Mouse (Mus musculus): Measurements from ENCODE around the gene Il23r. TPM values are rescaled to one million over a fixed set of nuclear protein-coding genes. Genes with fewer than 3 reads are reported as not detected.

Il23r gene
- not detected in 2 replicates for polyA plus RNA-seq (2014; fragmentation: Nextera tagmentation; extraction: Ambion mirVana)

DNA sequence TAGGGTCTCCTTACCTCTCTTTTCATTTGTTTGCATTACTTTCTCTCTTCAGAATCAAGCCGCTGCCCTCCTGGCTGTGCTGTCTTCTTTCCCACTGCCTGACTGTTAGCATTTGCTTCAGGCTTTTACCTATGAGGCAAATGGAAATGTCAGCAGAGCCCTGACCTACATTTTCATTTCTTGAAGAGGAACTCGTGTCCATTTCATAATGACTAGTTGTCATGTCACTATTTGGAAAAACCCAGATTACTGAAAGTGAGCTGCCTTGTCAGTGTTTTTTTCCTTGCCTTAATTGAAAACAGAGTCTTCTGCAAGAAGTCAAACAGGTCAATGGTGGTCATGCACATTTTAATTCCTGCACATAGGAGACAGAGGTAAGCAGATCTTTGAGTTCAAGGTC is at the start of gene Il23r:
Gene Il23r (minus strand): TSS at position 101 of the 400 bp plus-strand sequence.
- no peak for ATAC-seq (replicated peaks; ENCODE audit: insufficient number of reproducible peaks, low FRiP score, low TSS enrichment, low read depth)
- H3K9me3 ChIP-seq (replicated peaks; ENCODE audit: control insufficient read depth, low read length) = no peaks in the 10 kb centered on the region
- H3K36me3 ChIP-seq (replicated peaks; ENCODE audit: control insufficient read depth, insufficient read depth, low read depth, low read length) = no peaks in the 10 kb centered on the region

DNA sequence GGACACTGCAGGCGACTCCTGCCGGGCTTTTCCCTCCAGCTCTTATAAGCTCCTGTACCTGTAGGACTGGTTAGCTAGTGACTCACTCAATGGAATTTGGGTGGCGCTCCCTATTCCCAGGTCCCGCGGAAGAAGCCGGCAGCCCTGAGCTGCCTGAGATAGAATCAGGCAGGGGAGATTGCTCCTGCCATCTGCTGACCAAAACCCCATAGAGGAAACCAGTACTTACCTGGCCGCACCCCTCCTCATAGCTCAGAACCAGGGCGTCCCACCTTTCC is 44.1 kb upstream of the Il23r start, which contains the start of gene Tacstd2:
Gene Tacstd2 (minus strand): TSS at position 20 of the 278 bp plus-strand sequence.
- peak within 1 kb of the TSS; percentile 35 for H3K4me3 ChIP-seq (ENCODE audit: low read depth, low read length)
- H3K4me1 ChIP-seq (ENCODE audit: control insufficient read depth, insufficient read depth, low read length) = no peaks in the 10 kb centered on the region
- no peak for ATAC-seq (replicated peaks; ENCODE audit: insufficient number of reproducible peaks, low FRiP score, low TSS enrichment, low read depth)
- H3K36me3 ChIP-seq (replicated peaks; ENCODE audit: control insufficient read depth, insufficient read depth, low read depth, low read length) = no peaks in the 10 kb centered on the region
- WGBS = 2% methylated on average over 8 of the region's 8 CpGs
- peak; percentile 20 for DNase-seq (ENCODE audit: low spot score)
- H3K27me3 ChIP-seq (ENCODE audit: control insufficient read depth, insufficient read depth, low read length) = peaks cover 34% of the 10 kb centered on the region
- peak within 1 kb of the TSS; percentile 9; the same call in 1 of the 2 replicates for H3K9ac ChIP-seq (replicated peaks; ENCODE audit: low read length)
- H3K9me3 ChIP-seq (replicated peaks; ENCODE audit: control insufficient read depth, low read length) = no peaks in the 10 kb centered on the region
- H3K27ac ChIP-seq (replicated peaks; ENCODE audit: low read depth, low read length) = no peak within 1 kb of the TSS
- peak within 1 kb of the TSS; percentile 76 for H3K4me2 ChIP-seq (ENCODE audit: low read depth, low read length)

More for the DNA sequence above, at the start of gene Il23r:
- no peak within 1 kb of the TSS for H3K27ac ChIP-seq (replicated peaks; ENCODE audit: low read depth, low read length)
- no peak within 1 kb of the TSS for H3K4me3 ChIP-seq (ENCODE audit: low read depth, low read length)
- no peak for DNase-seq (ENCODE audit: low spot score)
- no peak within 1 kb of the TSS for H3K4me2 ChIP-seq (ENCODE audit: low read depth, low read length)
- no peak within 1 kb of the TSS for H3K9ac ChIP-seq (replicated peaks; ENCODE audit: low read length)
- no peaks in the 10 kb centered on the region for H3K4me1 ChIP-seq (ENCODE audit: control insufficient read depth, insufficient read depth, low read length)
- no peaks in the 10 kb centered on the region for H3K27me3 ChIP-seq (ENCODE audit: control insufficient read depth, insufficient read depth, low read length)
- 61% methylated on average over 2 of the region's 2 CpGs for WGBS

DNA sequence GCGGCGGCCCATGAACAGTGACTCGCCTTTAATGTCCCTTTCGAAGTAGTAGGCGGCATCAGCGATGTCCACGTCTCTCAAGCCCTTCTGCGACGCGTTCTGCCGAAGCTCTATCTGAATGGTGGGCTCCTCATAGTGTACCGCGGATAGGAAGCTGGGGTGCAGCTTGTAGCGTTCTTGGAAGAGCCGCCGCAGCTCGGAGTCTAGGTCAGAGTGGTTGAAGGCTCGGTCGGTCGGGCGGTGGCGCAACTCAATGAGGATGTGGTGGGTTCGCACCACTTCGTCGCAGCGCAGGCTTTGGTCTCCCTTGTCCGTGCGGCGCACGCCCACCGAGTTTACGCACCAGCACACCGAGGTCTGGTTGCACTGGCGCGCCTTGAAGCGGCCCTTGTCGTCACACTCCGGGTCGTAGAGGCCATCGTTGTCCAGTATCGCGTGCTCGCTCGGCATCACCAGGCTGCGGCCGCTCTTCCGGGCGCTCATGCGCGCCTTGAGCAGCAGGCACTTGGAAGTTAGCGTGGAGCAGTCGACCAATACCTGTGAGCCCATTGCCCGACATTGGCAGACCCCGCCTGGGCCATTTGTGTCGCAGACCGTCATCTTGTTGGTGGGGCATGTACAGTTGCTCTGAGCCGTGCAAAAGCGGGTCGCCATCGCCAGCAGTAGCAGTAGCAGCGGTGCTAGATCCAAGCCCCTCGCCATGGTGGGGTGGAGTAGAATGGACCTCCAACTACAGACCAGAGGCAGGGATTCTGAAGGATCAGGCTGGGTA is 43.5 kb upstream of the Il23r start:
- no peaks in the 10 kb centered on the region for H3K9me3 ChIP-seq (replicated peaks; ENCODE audit: control insufficient read depth, low read length)
- H3K4me1 ChIP-seq (ENCODE audit: control insufficient read depth, insufficient read depth, low read length) = no peaks in the 10 kb centered on the region
- peaks cover 34% of the 10 kb centered on the region for H3K27me3 ChIP-seq (ENCODE audit: control insufficient read depth, insufficient read depth, low read length)
- H3K36me3 ChIP-seq (replicated peaks; ENCODE audit: control insufficient read depth, insufficient read depth, low read depth, low read length) = no peaks in the 10 kb centered on the region
- peak; percentile 46 for DNase-seq (ENCODE audit: low spot score)
- H3K4me3 ChIP-seq (ENCODE audit: low read depth, low read length) = peak overlapping the region; percentile 35
- 1% methylated on average over 62 of the region's 62 CpGs for WGBS
- peak overlapping the region; percentile 76 for H3K4me2 ChIP-seq (ENCODE audit: low read depth, low read length)
- H3K27ac ChIP-seq (replicated peaks; ENCODE audit: low read depth, low read length) = no peak overlapping the region
- peak; percentile 50 for ATAC-seq (replicated peaks; ENCODE audit: insufficient number of reproducible peaks, low FRiP score, low TSS enrichment, low read depth)
- peak overlapping the region; percentile 9; the same call in 1 of the 2 replicates for H3K9ac ChIP-seq (replicated peaks; ENCODE audit: low read length)

DNA sequence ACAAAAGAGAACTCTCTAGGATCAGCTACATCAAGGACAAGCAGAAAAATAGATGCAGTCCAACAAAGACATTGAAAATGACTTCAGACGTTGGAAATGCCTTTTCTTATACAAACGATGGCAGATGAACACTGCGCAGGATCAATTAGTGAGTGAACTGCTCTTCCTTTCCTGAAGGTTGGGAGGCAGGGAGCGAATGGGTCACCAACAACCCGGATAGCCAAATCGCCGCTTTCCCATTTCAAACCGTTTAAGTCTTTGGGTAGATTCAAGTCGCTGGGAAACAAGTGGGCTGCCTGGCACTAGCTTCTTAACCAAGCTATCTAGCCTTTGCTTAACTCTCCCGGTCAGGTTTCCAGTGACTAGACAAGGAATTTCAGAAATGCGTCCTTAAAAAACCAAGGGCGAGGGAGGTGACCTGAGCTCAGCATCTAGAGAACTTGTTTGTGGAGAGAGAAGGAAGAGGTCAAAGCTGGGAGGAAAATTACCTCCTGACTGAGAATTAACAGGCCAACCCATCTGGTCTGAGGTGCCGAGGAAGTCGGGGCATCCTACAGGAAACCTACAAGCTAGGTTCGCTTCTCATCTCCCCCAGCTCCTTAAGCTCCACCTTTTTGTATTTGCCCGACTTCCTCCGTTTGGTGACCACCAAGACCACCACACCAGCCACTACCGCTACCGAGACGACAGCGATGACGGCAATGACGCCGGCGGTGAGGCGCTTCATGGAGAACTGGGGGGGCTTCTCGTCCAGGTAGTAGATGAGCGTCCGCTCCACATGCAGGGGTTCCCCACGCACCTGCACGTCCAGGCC is 42.7 kb upstream of the Il23r start:
- Histone ChIP-seq H3K4me2 (ENCODE audit: low read depth, low read length) (peak overlapping the region; percentile 76), H3K9me3 (replicated peaks; ENCODE audit: control insufficient read depth, low read length) (no peaks in the 10 kb centered on the region), H3K4me3 (ENCODE audit: low read depth, low read length) (peak overlapping the region; percentile 35), H3K9ac (replicated peaks; ENCODE audit: low read length) (no peak overlapping the region), H3K36me3 (replicated peaks; ENCODE audit: control insufficient read depth, insufficient read depth, low read depth, low read length) (no peaks in the 10 kb centered on the region), H3K27me3 (ENCODE audit: control insufficient read depth, insufficient read depth, low read length) (peaks cover 34% of the 10 kb centered on the region), H3K4me1 (ENCODE audit: control insufficient read depth, insufficient read depth, low read length) (no peaks in the 10 kb centered on the region), H3K27ac (replicated peaks; ENCODE audit: low read depth, low read length) (no peak overlapping the region)
- ATAC-seq (replicated peaks; ENCODE audit: insufficient number of reproducible peaks, low FRiP score, low TSS enrichment, low read depth) = no peak
- peak; percentile 14 for DNase-seq (ENCODE audit: low spot score)
- WGBS = 7% methylated on average over 31 of the region's 31 CpGs

DNA sequence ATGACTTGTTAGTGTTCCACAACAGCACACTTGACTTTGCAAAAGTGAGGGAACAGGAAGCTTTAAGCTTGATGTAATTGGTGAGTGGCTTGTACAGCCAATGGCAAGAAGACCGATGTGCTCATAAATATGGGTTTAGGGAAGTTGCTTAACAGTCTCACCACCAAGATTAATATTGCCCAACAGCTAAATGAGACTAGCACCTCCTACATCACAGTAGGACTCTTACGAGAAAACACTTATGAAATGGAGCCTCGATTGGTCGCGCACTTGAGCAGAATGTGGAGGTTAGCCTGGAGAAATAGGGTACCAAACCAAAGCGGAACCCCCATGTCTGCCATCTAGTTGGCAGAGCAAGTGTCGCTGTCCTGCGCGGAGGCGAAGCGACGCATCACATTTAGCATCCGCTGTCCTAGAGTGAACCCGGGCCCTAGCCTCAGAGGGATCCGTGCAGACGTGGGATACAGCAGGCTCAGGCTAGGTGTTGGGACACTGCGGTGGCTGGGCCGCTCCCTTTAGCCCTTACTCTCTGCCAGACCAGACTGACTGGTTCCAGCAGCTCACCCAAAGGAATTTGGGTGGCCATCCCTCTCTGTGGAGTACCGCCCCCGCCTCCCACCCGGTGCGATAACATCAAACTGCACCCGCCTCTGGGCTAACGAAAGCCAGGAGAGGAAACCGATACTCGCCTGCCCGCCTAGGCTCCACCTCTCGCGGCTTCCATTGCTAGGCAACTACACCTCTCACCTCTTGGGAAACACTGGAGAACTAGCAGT is 41.2 kb upstream of the Il23r start:
- no peaks in the 10 kb centered on the region for H3K9me3 ChIP-seq (replicated peaks; ENCODE audit: control insufficient read depth, low read length)
- H3K9ac ChIP-seq (replicated peaks; ENCODE audit: low read length) = no peak overlapping the region
- H3K4me3 ChIP-seq (ENCODE audit: low read depth, low read length) = 0 out of 2 replicates have a peak overlapping the region, but pooled peaks have one; percentile 14
- H3K4me2 ChIP-seq (ENCODE audit: low read depth, low read length) = peak overlapping the region; percentile 29
- no peak overlapping the region for H3K27ac ChIP-seq (replicated peaks; ENCODE audit: low read depth, low read length)
- peaks cover 34% of the 10 kb centered on the region for H3K27me3 ChIP-seq (ENCODE audit: control insufficient read depth, insufficient read depth, low read length)
- 8% methylated on average over 29 of the region's 29 CpGs for WGBS
- H3K36me3 ChIP-seq (replicated peaks; ENCODE audit: control insufficient read depth, insufficient read depth, low read depth, low read length) = no peaks in the 10 kb centered on the region
- DNase-seq (ENCODE audit: low spot score) = peak; percentile 74
- ATAC-seq (replicated peaks; ENCODE audit: insufficient number of reproducible peaks, low FRiP score, low TSS enrichment, low read depth) = peak; percentile 73
- H3K4me1 ChIP-seq (ENCODE audit: control insufficient read depth, insufficient read depth, low read length) = no peaks in the 10 kb centered on the region

DNA sequence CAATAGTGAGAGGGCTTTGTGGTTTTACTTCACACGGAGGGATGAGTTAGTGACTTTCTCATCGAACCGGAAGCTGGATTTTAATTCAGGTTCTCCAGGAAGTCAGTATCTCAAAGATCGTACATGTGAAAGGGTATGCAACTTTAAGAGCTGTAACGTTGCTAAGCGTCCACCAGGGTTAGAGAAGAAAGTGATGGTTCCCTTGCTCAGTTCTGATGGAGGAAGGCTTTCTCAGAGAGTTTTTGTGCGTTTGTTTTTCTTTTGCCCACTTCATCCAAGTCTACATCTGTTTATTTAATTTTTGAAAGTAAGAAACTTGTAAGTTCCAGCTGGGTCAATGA is 40.1 kb upstream of the Il23r start:
- Histone ChIP-seq H3K36me3 (replicated peaks; ENCODE audit: control insufficient read depth, insufficient read depth, low read depth, low read length) (no peaks in the 10 kb centered on the region), H3K27ac (replicated peaks; ENCODE audit: low read depth, low read length) (no peak overlapping the region), H3K27me3 (ENCODE audit: control insufficient read depth, insufficient read depth, low read length) (peaks cover 31% of the 10 kb centered on the region), H3K4me2 (ENCODE audit: low read depth, low read length) (no peak overlapping the region), H3K9me3 (replicated peaks; ENCODE audit: control insufficient read depth, low read length) (no peaks in the 10 kb centered on the region), H3K9ac (replicated peaks; ENCODE audit: low read length) (no peak overlapping the region), H3K4me3 (ENCODE audit: low read depth, low read length) (no peak overlapping the region), H3K4me1 (ENCODE audit: control insufficient read depth, insufficient read depth, low read length) (no peaks in the 10 kb centered on the region)
- ATAC-seq (replicated peaks; ENCODE audit: insufficient number of reproducible peaks, low FRiP score, low TSS enrichment, low read depth) (no peak), DNase-seq (ENCODE audit: low spot score) (no peak)
- WGBS = 57% methylated on average over 7 of the region's 7 CpGs

DNA sequence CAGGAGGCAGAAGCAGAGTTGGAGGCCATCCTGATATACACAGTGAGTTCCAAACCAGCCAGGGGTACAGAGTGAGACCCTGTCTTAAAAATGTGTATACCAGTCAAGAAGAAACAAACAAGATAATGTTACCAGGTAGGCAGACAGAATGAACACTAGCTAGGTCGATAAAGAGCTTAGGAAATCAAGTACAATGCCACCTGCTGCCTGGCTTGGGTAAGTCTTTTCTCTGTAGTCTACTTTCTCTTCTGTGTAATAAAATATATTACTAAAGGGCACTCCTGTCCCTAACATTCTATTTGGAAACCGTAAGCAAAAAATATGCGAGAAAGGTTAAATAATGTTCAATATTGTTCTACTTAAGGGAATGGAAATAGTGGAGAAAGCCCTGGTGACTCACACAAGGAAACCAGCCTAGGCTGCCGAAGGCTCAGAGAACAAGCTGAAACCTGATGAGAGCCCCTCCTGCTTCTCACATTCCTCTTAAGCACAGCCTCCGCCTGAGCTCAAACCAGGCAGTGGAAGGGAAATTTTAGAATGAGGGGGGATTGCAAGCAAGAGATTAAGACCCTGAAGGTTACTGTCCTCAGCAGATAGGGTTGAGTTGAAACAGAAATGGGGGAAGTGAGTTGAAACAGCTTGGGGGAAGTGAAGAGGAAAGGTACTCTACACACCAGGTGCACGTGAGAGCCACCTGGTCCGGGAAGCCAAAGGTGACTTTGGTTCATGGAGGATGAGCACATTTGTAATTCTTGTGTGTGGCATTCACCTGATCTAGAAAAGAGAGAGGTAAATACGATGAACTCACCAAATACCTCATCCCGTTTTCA is 39.6 kb upstream of the Il23r start:
- H3K27ac ChIP-seq (replicated peaks; ENCODE audit: low read depth, low read length) = no peak overlapping the region
- H3K4me1 ChIP-seq (ENCODE audit: control insufficient read depth, insufficient read depth, low read length) = no peaks in the 10 kb centered on the region
- no peak overlapping the region for H3K4me2 ChIP-seq (ENCODE audit: low read depth, low read length)
- ATAC-seq (replicated peaks; ENCODE audit: insufficient number of reproducible peaks, low FRiP score, low TSS enrichment, low read depth) (no peak), DNase-seq (ENCODE audit: low spot score) (peak; percentile 54)
- H3K9ac ChIP-seq (replicated peaks; ENCODE audit: low read length) = no peak overlapping the region
- peaks cover 28% of the 10 kb centered on the region for H3K27me3 ChIP-seq (ENCODE audit: control insufficient read depth, insufficient read depth, low read length)
- WGBS = 58% methylated on average over 9 of the region's 9 CpGs
- H3K4me3 ChIP-seq (ENCODE audit: low read depth, low read length) = no peak overlapping the region
- H3K36me3 ChIP-seq (replicated peaks; ENCODE audit: control insufficient read depth, insufficient read depth, low read depth, low read length) = no peaks in the 10 kb centered on the region
- H3K9me3 ChIP-seq (replicated peaks; ENCODE audit: control insufficient read depth, low read length) = no peaks in the 10 kb centered on the region
